In genomic region chr8:88542596-88543213, GRCm38 (mm10) we compare ENCODE assay signal across 12 mouse cellular contexts. TPM values are rescaled to one million over a fixed set of nuclear protein-coding genes. Genes with fewer than 3 reads are reported as not detected.
DNase-seq lines count a peak whose midpoint lies in the region; ATAC-seq lines count a peak whose summit lies in the region.
"Had no signal": no experiment of that assay in that cellular context is flagged by ENCODE, and none has a peak within 500 bp of the region (broad histone marks: within the 10 kb centered on the region; RNA-seq: fewer than 3 reads in every experiment).

No protein-coding gene starts in this region.

- no peak overlapping the region for H3K4me3 ChIP-seq in embryonic facial prominence, embryonic 13.5 days
- no peak overlapping the region for H3K4me3 ChIP-seq in embryonic facial prominence, embryonic 10.5 days
- H3K4me3 ChIP-seq in hindbrain, embryonic 16.5 days (ENCODE audit: low read length) = no peak overlapping the region
- H3K4me3 ChIP-seq in hindbrain, embryonic 10.5 days = no peak overlapping the region
- H3K4me3 ChIP-seq: forebrain, embryonic 12.5 days; kidney, embryonic 15.5 days; limb, embryonic 13.5 days had no signal

- 83% methylated on average over 9 of the region's 9 CpGs for WGBS in embryonic facial prominence, embryonic 13.5 days
- 90% methylated on average over 9 of the region's 9 CpGs for WGBS in embryonic facial prominence, embryonic 10.5 days
- 69% methylated on average over 9 of the region's 9 CpGs for WGBS in hindbrain, embryonic 16.5 days
- 94% methylated on average over 9 of the region's 9 CpGs for WGBS in hindbrain, embryonic 10.5 days

- peaks cover 60% of the 10 kb centered on the region for H3K36me3 ChIP-seq in embryonic facial prominence, embryonic 13.5 days
- peaks cover 71% of the 10 kb centered on the region for H3K36me3 ChIP-seq in embryonic facial prominence, embryonic 10.5 days (replicated peaks)
- H3K36me3 ChIP-seq in hindbrain, embryonic 16.5 days (ENCODE audit: control insufficient read depth, insufficient read depth, low read length) = no peaks in the 10 kb centered on the region
- peaks cover 94% of the 10 kb centered on the region for H3K36me3 ChIP-seq in hindbrain, embryonic 10.5 days

- H3K27ac ChIP-seq in embryonic facial prominence, embryonic 13.5 days = peak overlapping the region; percentile 40; the same call in 1 of the 2 replicates
- no peak overlapping the region for H3K27ac ChIP-seq in embryonic facial prominence, embryonic 10.5 days (replicated peaks)
- H3K27ac ChIP-seq in hindbrain, embryonic 16.5 days (ENCODE audit: low read depth, low read length) = no peak overlapping the region
- no peak overlapping the region for H3K27ac ChIP-seq in hindbrain, embryonic 10.5 days
- H3K27ac ChIP-seq: forebrain, embryonic 12.5 days; kidney, embryonic 15.5 days; limb, embryonic 13.5 days had no signal

- H3K9me3 ChIP-seq in embryonic facial prominence, embryonic 13.5 days = no peaks in the 10 kb centered on the region
- H3K9me3 ChIP-seq in embryonic facial prominence, embryonic 10.5 days = no peaks in the 10 kb centered on the region
- no peaks in the 10 kb centered on the region for H3K9me3 ChIP-seq in hindbrain, embryonic 16.5 days (ENCODE audit: control insufficient read depth, low read length)
- H3K9me3 ChIP-seq in hindbrain, embryonic 10.5 days = no peaks in the 10 kb centered on the region
- H3K9me3 ChIP-seq: forebrain, embryonic 12.5 days; kidney, embryonic 15.5 days; limb, embryonic 13.5 days had no signal

- H3K4me2 ChIP-seq in embryonic facial prominence, embryonic 13.5 days = no peak overlapping the region
- H3K4me2 ChIP-seq in hindbrain, embryonic 16.5 days (ENCODE audit: low read length) = no peak overlapping the region
- H3K4me2 ChIP-seq: forebrain, embryonic 12.5 days; kidney, embryonic 15.5 days; limb, embryonic 13.5 days had no signal

- H3K27me3 ChIP-seq in embryonic facial prominence, embryonic 13.5 days = no peaks in the 10 kb centered on the region
- H3K27me3 ChIP-seq in embryonic facial prominence, embryonic 10.5 days (replicated peaks; ENCODE audit: low read depth, poor library complexity, severe bottlenecking) = no peaks in the 10 kb centered on the region
- H3K27me3 ChIP-seq in hindbrain, embryonic 16.5 days (replicated peaks; ENCODE audit: control insufficient read depth, insufficient read depth, low read length) = no peaks in the 10 kb centered on the region
- H3K27me3 ChIP-seq in hindbrain, embryonic 10.5 days (ENCODE audit: insufficient read depth, poor library complexity, severe bottlenecking) = no peaks in the 10 kb centered on the region
- H3K27me3 ChIP-seq: forebrain, embryonic 12.5 days; kidney, embryonic 15.5 days; limb, embryonic 13.5 days had no signal

- no peak overlapping the region for H3K9ac ChIP-seq in embryonic facial prominence, embryonic 13.5 days
- no peak overlapping the region for H3K9ac ChIP-seq in hindbrain, embryonic 16.5 days (ENCODE audit: low read depth, low read length)
- H3K9ac ChIP-seq: forebrain, embryonic 12.5 days; kidney, embryonic 15.5 days; limb, embryonic 13.5 days had no signal

- H3K4me1 ChIP-seq in embryonic facial prominence, embryonic 13.5 days = peaks cover 60% of the 10 kb centered on the region
- H3K4me1 ChIP-seq in embryonic facial prominence, embryonic 10.5 days = peaks cover 31% of the 10 kb centered on the region
- no peaks in the 10 kb centered on the region for H3K4me1 ChIP-seq in hindbrain, embryonic 16.5 days (ENCODE audit: control insufficient read depth, insufficient read depth, low read depth, low read length)
- peaks cover 30% of the 10 kb centered on the region for H3K4me1 ChIP-seq in hindbrain, embryonic 10.5 days (replicated peaks)
- H3K4me1 ChIP-seq: forebrain, embryonic 12.5 days had no signal

- no peak for DNase-seq in embryonic facial prominence, embryonic 10.5 days (ENCODE audit: low spot score)
- DNase-seq in hindbrain, embryonic 10.5 days (ENCODE audit: low spot score) = no peak
- peak; percentile 50 to 68 for DNase-seq in adrenal gland, postnatal 36 days
- peak; percentile 52 for DNase-seq in lung, postnatal 10 days
- no peak for DNase-seq in urinary bladder, postnatal 10 days (ENCODE audit: low spot score)
- DNase-seq in thymus, adult 18-20 months = no peak

- no peak for ATAC-seq in embryonic facial prominence, embryonic 13.5 days (ENCODE audit: insufficient number of reproducible peaks, insufficient read depth, low FRiP score, low TSS enrichment, low read depth)
- peak; percentile 49; the same call in 1 of the 2 replicates for ATAC-seq in hindbrain, embryonic 16.5 days

RNA-seq across cellular contexts. Expression of gene Nkd1, which starts 21.6 kb away (rescaled TPM):
- 101 and 122 TPM in 2 replicates for polyA plus RNA-seq in embryonic facial prominence, embryonic 13.5 days (2015; fragmentation: Nextera tagmentation; extraction: Ambion mirVana)
- polyA plus RNA-seq in embryonic facial prominence, embryonic 10.5 days (2016; fragmentation: Nextera tagmentation; extraction: Ambion mirVana) = 43.5 and 49.7 TPM in 2 replicates
- polyA plus RNA-seq in hindbrain, embryonic 16.5 days (2015; fragmentation: Nextera tagmentation; extraction: Ambion mirVana) = 45.8 and 63.0 TPM in 2 replicates
- 124 and 125 TPM in 2 replicates for polyA plus RNA-seq in hindbrain, embryonic 10.5 days (2016; fragmentation: Nextera tagmentation; extraction: Ambion mirVana)
- 10 to 100 TPM; 40.8 to 51.1 TPM for total RNA-seq in adrenal gland, postnatal 36 days (2021)
- total RNA-seq: monocyte, adult 5-6 weeks had no signal

Comparison
In these comparisons a context has a peak if more than half of its experiments do, and no peak if none do; other contexts are left out.
1. DNase-seq: peak in adrenal gland, postnatal 36 days (2 of 2) and lung, postnatal 10 days (single experiment); none in embryonic facial prominence, embryonic 10.5 days (single experiment), hindbrain, embryonic 10.5 days (single experiment), urinary bladder, postnatal 10 days (single experiment) and thymus, adult 18-20 months (0 of 2).